Mouse (Mus musculus): ENCODE data around the gene Rexo4.

- TF ChIP-seq CTCF (IDR thresholded peaks at IDR 0.05; ENCODE audit: extremely low read depth, insufficient read depth, insufficient read length, insufficient replicate concordance) (peak; percentile 54; the same call in 1 of the 2 replicates), POLR2A (IDR thresholded peaks at IDR 0.05; ENCODE audit: low read depth, low read length) (no peak)
Measured at GRCm38 (mm10) chr2:26930390-26930789, 33.8 kb downstream of the Rexo4 start.

Measured in spleen, adult 2 months (tissue).